Mouse (Mus musculus) intestine, embryonic 14.5 days (tissue): ENCODE data around the gene Sgtb. TPM values are rescaled to one million over a fixed set of nuclear protein-coding genes. Genes with fewer than 3 reads are reported as not detected.

Source experiments
- ATAC-seq: fragments of 200-750 bp; cut with Nextera tagmentation; replicated peaks from 2 replicates; pipeline ENCODE4 v1.8.0; 2017; ENCODE audit warnings: low read depth, moderate number of reproducible peaks, moderate TSS enrichment, moderate library complexity; ENCODE audit not compliant: low FRiP score, low TSS enrichment
- DNase-seq: peaks from one replicate; pipeline ENCODE4 v3.0.0-alpha.2; 2018; ENCODE audit warnings: low spot score
- H3K27ac ChIP-seq: fragments of 300-500 bp; sonication (generic); 2 replicates; pipeline ENCODE4 v1.5.1; 2014; ENCODE audit warnings: low read depth, mild to moderate bottlenecking, control low read depth
- H3K27me3 ChIP-seq: fragments of 300-500 bp; sonication (generic); replicated peaks from 2 replicates; pipeline ENCODE4 v1.6.1; 2014; ENCODE audit warnings: low read length, control low read depth; ENCODE audit not compliant: control insufficient read depth, insufficient read depth
- H3K36me3 ChIP-seq: fragments of 300-500 bp; sonication (generic); 2 replicates; pipeline ENCODE4 v1.6.1; 2014; ENCODE audit warnings: low read length, control low read depth; ENCODE audit not compliant: control insufficient read depth, insufficient read depth
- H3K4me1 ChIP-seq: fragments of 300-500 bp; sonication (generic); replicated peaks from 2 replicates; pipeline ENCODE4 v1.6.1; 2014; ENCODE audit warnings: low read length, control low read depth, mixed read lengths; ENCODE audit not compliant: control insufficient read depth, insufficient read depth
- H3K4me2 ChIP-seq: fragments of 300-500 bp; sonication (generic); 2 replicates; pipeline ENCODE4 v1.6.1; 2014; ENCODE audit warnings: low read length
- H3K4me3 ChIP-seq: fragments of 300-500 bp; sonication (generic); 2 replicates; pipeline ENCODE4 v1.5.1; 2014; ENCODE audit warnings: low read depth, low read length, control low read depth, mixed read lengths
- H3K9ac ChIP-seq: fragments of 300-500 bp; sonication (generic); 2 replicates; pipeline ENCODE4 v1.6.1; 2014; ENCODE audit warnings: mild to moderate bottlenecking, low read length
- H3K9me3 ChIP-seq: fragments of 300-500 bp; sonication (generic); 2 replicates; pipeline ENCODE4 v1.6.1; 2016; ENCODE audit warnings: low read length, control low read depth; ENCODE audit not compliant: control insufficient read depth
- WGBS: fragments of 180-500 bp; shearing (Covaris S2); extraction: QIAGEN DNeasy Blood & Tissue Kit; methylation state at CpG from one replicate; pipeline ENCODE4 v1.1.7; 2014; 5-methylcytosine and 5-hydroxymethylcytosine counted together
- polyA plus RNA-seq: library from polyadenylated mRNA; unstranded; fragments of >200 nt; fragmentation: Nextera tagmentation; extraction: Ambion mirVana; gene quantifications from 2 replicates; pipeline ENCODE4 v1.2.1, GENCODE M21; 2014

The Sgtb gene
- polyA plus RNA-seq, 1 experiment from 2014 or later, result 5.0 TPM

GRCm38 (mm10) chr13:104074230-104074629, 35.3 kb upstream of the Sgtb start:
- ATAC-seq (no peak), DNase-seq (no peak)
- 96% methylated on average over 8 of the region's 8 CpGs for WGBS
- Histone ChIP-seq H3K9ac (no peak overlapping the region), H3K4me1 (peaks cover 2% of the 10 kb centered on the region; the same call in 1 of the 2 replicates), H3K36me3 (peaks cover 2% of the 10 kb centered on the region; the same call in 1 of the 2 replicates), H3K27ac (no peak overlapping the region; the same call in 1 of the 2 replicates), H3K4me2 (no peak overlapping the region), H3K9me3 (no peaks in the 10 kb centered on the region), H3K27me3 (no peaks in the 10 kb centered on the region), H3K4me3 (no peak overlapping the region)

- no peak for DNase-seq
- H3K9ac ChIP-seq, result no peak overlapping the region
- 62% methylated on average over 10 of the region's 10 CpGs for WGBS
- no peak overlapping the region; the same call in 1 of the 2 replicates for H3K27ac ChIP-seq
- no peaks in the 10 kb centered on the region for H3K36me3 ChIP-seq
- no peaks in the 10 kb centered on the region for H3K9me3 ChIP-seq
- H3K4me3 ChIP-seq, result no peak overlapping the region
- no peak for ATAC-seq
- H3K4me1 ChIP-seq, result no peaks in the 10 kb centered on the region
- no peaks in the 10 kb centered on the region for H3K27me3 ChIP-seq
- no peak overlapping the region for H3K4me2 ChIP-seq
Observed at GRCm38 (mm10) chr13:104074731-104075130, 34.8 kb upstream of the Sgtb start.

- no peak for DNase-seq
- H3K27ac ChIP-seq, result no peak overlapping the region
- no peak overlapping the region for H3K4me2 ChIP-seq
- WGBS, result 64% methylated on average over 6 of the region's 6 CpGs
- H3K9ac ChIP-seq, result no peak overlapping the region
- no peak overlapping the region for H3K4me3 ChIP-seq
- H3K9me3 ChIP-seq, result no peaks in the 10 kb centered on the region
- H3K4me1 ChIP-seq, result no peaks in the 10 kb centered on the region
- no peak for ATAC-seq
- H3K36me3 ChIP-seq, result no peaks in the 10 kb centered on the region
- H3K27me3 ChIP-seq, result no peaks in the 10 kb centered on the region
Observed at GRCm38 (mm10) chr13:104076993-104077392, 32.5 kb upstream of the Sgtb start.

GRCm38 (mm10) chr13:104082504-104082903, 27.0 kb upstream of the Sgtb start:
- H3K4me3 ChIP-seq, result no peak overlapping the region
- H3K9ac ChIP-seq, result no peak overlapping the region
- H3K4me2 ChIP-seq, result no peak overlapping the region
- 83% methylated on average over 7 of the region's 7 CpGs for WGBS
- H3K9me3 ChIP-seq, result no peaks in the 10 kb centered on the region
- ATAC-seq, result no peak
- no peak overlapping the region for H3K27ac ChIP-seq
- DNase-seq, result no peak
- no peaks in the 10 kb centered on the region for H3K4me1 ChIP-seq
- H3K36me3 ChIP-seq, result no peaks in the 10 kb centered on the region
- no peaks in the 10 kb centered on the region for H3K27me3 ChIP-seq

GRCm38 (mm10) chr13:104084600-104084999, 24.9 kb upstream of the Sgtb start:
- no peak overlapping the region for H3K4me2 ChIP-seq
- DNase-seq (no peak), ATAC-seq (no peak)
- H3K4me1 ChIP-seq, result no peaks in the 10 kb centered on the region
- H3K4me3 ChIP-seq, result no peak overlapping the region
- no peaks in the 10 kb centered on the region for H3K36me3 ChIP-seq
- H3K9me3 ChIP-seq, result no peaks in the 10 kb centered on the region
- H3K9ac ChIP-seq, result no peak overlapping the region
- 59% methylated on average over 2 of the region's 2 CpGs for WGBS
- no peaks in the 10 kb centered on the region for H3K27me3 ChIP-seq
- no peak overlapping the region for H3K27ac ChIP-seq

- H3K9ac ChIP-seq, result no peak overlapping the region
- H3K4me2 ChIP-seq, result no peak overlapping the region
- peak; percentile 63 for DNase-seq
- H3K36me3 ChIP-seq, result no peaks in the 10 kb centered on the region
- WGBS, result 18% methylated on average over 1 of the region's 1 CpGs
- ATAC-seq, result 0 out of 2 replicates have a peak, but pooled peaks have one; percentile 57
- no peaks in the 10 kb centered on the region for H3K9me3 ChIP-seq
- no peaks in the 10 kb centered on the region for H3K27me3 ChIP-seq
- no peak overlapping the region for H3K27ac ChIP-seq
- no peaks in the 10 kb centered on the region for H3K4me1 ChIP-seq
- H3K4me3 ChIP-seq, result no peak overlapping the region
Observed at GRCm38 (mm10) chr13:104089387-104089786, 20.2 kb upstream of the Sgtb start.

- Histone ChIP-seq H3K4me2 (no peak overlapping the region), H3K36me3 (no peaks in the 10 kb centered on the region), H3K9me3 (no peaks in the 10 kb centered on the region), H3K4me3 (no peak overlapping the region), H3K4me1 (no peaks in the 10 kb centered on the region), H3K9ac (no peak overlapping the region), H3K27me3 (no peaks in the 10 kb centered on the region), H3K27ac (no peak overlapping the region)
- ATAC-seq, result no peak
- 13% methylated on average over 1 of the region's 1 CpGs for WGBS
- DNase-seq, result no peak
Observed at GRCm38 (mm10) chr13:104091734-104092133, 17.8 kb upstream of the Sgtb start.

GRCm38 (mm10) chr13:104094531-104095385, 14.8 kb upstream of the Sgtb start:
- no peaks in the 10 kb centered on the region for H3K4me1 ChIP-seq
- WGBS, result 78% methylated on average over 11 of the region's 11 CpGs
- DNase-seq (no peak), ATAC-seq (no peak)
- H3K4me2 ChIP-seq, result no peak overlapping the region
- no peak overlapping the region for H3K4me3 ChIP-seq
- H3K27ac ChIP-seq, result no peak overlapping the region
- no peaks in the 10 kb centered on the region for H3K36me3 ChIP-seq
- H3K9me3 ChIP-seq, result no peaks in the 10 kb centered on the region
- H3K9ac ChIP-seq, result no peak overlapping the region
- H3K27me3 ChIP-seq, result no peaks in the 10 kb centered on the region

- H3K4me3 ChIP-seq, result no peak overlapping the region
- H3K4me1 ChIP-seq, result no peaks in the 10 kb centered on the region
- H3K27me3 ChIP-seq, result no peaks in the 10 kb centered on the region
- no peaks in the 10 kb centered on the region for H3K9me3 ChIP-seq
- 66% methylated on average over 7 of the region's 7 CpGs for WGBS
- no peak overlapping the region for H3K9ac ChIP-seq
- no peaks in the 10 kb centered on the region for H3K36me3 ChIP-seq
- no peak for ATAC-seq
- no peak overlapping the region for H3K4me2 ChIP-seq
- no peak overlapping the region for H3K27ac ChIP-seq
- DNase-seq, result no peak
Observed at GRCm38 (mm10) chr13:104095955-104096354, 13.6 kb upstream of the Sgtb start.
